Mouse (Mus musculus) embryo, embryonic 10 days (tissue): ENCODE measurements around the gene St8sia1.

Source experiments
- DNase-seq: peaks from one replicate; pipeline ENCODE4 v3.0.0-alpha.2; 2015; ENCODE audit warnings: low spot score

The St8sia1 gene

DNA sequence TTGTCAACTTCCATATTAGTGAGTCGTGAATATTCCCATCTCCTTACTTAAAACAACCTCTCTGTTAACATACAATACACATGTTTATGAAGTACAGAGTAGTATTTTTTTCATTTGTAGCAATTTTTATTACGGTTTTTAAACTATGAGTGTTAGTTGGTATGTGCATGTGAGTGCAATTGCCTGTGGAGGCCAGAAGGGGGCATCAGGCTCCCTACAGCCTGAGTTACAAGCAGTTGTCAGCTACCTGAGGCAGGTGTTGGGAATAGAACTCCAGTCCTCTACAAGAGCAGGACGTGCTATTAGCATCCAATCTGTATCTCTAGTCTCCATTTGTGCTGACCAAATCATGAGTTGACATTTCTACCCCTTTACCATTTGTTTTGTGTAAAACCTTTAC, 19.8 kb downstream of the St8sia1 start:
- no peak for DNase-seq

DNA sequence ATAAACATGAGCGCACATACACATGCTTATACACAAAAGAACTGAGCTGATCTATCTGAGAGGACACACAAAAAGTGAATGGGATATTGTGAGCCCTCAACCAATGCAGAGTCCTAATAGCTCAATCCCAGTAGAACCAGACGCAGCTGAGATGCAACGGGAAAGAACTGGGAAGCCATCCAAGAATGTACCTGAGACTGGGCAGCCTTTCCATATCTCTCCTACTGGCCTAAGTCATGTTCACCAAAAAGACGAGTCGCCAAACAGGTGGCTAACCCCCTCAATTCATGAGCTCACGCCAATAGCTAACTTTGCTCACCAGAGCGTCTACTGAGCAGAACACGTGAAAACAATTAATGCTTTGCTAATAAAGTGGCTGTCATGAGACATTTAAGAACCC, 20.8 kb downstream of the St8sia1 start:
- DNase-seq = no peak

DNA sequence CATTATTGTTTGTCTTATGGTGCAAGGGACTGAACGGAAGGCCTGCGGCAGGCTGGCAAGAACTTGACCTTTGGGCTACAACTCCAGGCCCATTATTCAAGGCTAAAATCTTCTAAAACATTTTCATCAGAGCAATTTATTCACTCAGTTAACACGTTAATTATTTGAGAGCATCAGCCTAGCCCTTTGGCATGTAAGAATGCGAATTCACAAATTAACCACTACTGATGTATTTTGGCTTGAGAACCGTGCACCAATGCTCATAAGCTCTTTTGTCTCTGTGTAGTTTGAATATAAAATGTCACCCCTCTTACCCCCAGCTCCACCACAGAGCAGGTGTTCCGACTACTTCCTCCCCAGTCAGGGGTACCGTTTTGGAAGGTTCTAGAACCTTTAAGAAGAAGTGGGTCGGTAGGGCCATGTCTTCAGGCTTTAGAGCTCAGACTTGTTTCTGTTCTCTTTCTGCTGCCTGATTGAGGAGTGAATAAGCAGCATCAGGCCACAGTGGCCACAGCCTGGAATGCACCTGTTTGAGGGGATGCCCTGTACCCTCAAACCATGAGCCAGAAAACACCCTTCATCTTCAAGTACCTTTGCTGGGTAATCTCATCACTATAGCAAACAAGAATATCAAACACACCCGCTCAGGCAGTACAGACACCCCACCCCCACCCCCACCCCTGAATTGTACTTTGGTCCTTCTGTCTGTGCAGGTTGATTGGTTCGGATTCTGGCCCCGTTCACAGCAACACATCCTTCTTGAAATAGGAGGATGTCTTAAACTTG, 22.5 kb downstream of the St8sia1 start:
- DNase-seq = no peak

DNA sequence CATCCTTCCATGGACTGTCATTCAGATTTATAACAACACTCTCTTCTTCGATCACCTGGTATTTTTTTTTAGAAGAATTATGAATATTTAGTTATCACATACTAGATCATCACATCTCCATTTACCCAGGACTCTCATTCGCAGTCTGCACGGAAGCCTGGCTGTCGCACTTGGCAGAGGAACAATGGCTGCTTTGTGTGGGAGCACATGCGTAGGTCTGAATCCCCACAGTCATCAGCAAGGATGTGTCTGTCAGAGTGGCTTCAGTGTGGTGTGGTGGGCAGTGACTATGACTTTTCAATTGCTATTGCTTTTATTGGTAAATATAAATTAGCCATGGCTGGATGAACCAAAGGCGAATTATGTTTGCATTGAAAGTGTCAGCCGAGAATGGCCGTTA, 23.2 kb downstream of the St8sia1 start:
- DNase-seq = no peak

DNA sequence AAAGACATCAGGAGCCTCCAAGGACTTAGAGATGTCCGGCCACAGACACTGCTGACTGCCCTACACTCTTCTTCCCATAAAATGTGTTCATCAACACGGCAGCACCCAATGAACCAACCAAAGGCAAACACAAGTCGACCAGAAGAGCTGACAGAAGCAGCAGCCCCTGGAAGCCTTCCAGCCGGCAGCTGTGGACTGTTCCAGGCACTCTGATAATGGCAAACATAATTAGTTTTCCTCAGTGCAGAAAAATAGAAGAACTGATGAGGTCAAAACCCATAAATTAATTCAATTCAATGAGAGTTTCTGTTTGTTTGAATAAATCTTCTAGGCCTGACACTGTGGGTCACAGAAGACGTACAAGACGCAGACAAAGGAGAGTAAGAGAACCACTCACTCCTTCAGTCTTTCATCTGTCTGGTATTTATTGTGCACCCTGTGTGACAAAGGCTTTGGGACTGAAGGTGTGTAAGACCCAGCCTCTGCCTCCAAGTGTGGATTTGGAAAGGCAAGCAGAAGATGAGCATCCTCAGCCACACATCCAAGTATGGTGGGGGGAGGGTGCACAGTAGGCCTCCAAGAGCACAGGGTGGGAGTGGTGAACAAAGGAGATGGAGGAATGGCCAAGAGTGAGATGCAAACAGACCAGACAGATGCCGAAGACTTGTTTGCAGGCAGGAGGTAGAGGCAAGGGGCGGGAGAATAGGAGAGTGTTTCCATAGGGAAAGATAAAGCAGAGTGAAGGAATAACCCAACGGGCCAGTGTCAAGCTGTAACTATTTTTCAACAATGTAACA, 25.5 kb downstream of the St8sia1 start:
- DNase-seq = no peak

DNA sequence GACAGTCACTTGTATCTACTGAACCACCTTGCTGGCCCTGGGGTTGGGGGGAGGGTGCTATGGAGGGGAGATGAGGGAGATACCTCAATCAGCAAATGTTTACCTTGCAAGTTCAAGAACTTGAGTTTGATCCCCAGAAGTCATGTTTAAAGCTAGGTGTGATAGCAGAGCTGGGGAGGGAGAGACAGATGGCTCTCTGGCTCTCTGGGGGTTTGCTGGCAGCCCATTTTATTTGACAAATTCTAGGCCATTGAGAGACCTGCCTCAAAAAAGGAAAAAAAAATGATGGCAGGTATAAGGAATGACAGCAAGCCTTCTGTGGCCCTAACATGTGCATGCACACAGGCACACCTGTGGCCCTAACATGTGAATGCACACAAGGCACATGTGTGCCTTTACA, 26.2 kb downstream of the St8sia1 start:
- DNase-seq = no peak

DNA sequence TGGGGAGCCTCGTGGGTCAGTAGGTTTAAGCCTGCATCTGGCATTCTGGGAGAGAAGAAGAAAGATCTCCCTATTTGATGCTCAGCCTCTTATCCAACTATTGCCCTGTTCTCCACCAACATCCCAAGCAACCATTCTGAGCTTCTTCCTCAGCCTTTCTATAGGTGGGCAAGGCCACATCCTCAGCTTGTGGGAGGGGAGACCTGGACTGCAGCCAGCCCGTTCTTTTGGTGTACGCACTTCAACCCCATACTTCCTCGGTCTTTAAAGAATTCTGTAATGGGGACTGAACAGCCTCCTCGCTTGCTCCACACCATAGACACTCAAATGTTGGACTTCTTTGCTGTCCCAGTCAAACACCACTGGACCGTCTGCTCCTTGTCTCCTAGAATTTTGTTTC, 31.7 kb downstream of the St8sia1 start:
- DNase-seq = no peak

DNA sequence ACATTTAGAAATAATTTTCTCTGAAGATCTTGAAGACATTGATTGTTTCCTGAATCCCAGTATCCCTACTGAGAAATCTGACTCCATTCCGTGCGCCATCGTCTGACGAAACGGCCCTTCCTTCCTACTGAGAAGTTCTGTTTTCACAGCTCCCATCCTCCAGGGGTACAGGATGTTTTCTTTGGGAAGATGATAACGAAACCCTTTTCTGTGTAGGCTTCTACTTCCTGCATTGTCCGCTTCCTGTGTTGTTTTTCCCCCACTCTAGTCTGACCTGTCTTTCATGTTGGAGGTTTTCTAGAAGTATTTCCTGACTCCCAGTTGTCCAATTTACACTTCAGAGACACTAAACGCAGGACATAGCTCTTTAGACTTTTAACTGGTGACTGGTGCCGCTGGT, 32.1 kb downstream of the St8sia1 start:
- DNase-seq = peak; percentile 39

DNA sequence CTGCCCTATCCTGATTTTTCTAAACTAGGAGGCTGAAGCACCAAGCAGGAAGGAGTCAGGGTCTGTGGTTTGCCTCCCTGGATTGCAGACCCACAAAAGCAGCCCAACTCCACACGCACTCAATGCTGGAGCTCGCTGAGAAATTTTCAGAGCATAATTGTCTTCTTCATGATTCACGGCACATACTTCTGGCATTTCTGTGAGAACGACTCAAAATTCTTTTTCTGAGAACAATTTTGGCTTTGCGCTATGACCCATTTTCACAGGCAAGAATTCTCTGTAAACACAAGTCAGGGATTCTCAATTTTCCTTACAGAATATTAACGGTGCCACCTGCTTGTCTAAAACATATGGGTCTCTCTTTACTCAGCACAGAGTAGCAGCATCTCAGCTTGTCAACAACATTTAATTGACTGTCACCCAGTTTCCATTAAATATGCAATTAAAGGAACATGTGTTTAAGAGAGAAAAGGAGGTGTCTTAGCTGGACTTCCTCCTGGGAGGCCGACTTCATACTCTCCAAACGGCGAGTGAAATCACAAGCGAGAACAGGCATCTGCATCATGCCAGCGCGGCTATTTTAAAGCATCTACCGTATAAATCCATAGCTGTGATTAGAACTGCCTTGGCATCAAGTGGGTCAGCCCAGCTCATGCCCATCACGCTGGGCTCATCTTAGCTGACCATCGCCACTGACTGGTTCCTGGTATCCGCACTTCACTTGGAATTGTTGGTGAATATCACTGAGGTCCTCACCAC, 35.5 kb downstream of the St8sia1 start:
- no peak for DNase-seq

DNA sequence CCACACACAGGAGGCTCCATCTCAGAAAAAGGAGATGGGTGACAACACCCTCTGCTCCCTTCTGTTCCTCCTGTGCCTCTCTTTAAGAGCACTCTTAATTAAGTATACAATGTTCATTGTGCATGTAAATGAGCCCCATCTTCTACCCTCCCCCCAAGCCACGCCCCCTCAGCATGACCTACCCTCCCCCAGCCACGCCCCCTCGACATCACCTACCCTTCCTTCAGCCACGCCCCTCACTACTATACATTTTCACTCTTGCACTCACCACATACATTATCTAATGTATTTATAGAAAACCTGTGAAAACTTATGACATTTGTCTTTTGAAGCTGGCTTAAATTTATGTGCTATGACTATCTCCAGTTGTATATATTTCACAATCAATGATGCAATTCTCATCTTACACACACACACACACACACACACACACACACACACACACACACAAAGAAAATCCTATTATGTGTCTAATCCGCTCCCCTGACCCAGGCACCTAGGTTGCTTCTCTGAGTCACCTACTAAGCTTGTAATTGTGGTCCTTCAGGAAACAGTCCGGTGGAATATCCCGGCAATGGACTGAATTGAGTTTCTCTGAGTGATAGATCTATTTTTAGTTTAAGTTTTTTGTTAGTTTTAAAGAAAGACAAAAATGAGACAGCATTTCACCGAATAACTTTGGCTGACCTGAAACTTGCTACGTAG, 37.2 kb downstream of the St8sia1 start:
- DNase-seq = no peak

DNA sequence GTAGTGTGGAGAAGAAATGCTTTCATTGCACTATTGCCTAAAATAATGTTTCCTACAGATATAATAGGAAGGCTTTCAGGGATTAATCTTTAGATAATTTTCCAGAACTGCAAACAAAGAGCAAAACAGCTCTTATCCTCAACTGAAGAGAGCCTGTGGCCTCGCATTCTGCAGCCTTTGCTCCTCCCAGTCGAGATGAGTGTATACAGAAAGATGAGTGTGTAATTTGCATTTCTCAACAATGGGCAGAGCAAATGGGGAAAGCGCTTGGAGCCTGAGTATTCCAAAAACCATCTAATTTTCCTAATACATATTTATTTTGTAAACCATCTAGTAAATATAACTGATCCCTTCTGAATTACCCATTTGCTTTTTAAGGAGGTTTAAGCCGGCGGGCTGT, 38.3 kb downstream of the St8sia1 start:
- DNase-seq = no peak

DNA sequence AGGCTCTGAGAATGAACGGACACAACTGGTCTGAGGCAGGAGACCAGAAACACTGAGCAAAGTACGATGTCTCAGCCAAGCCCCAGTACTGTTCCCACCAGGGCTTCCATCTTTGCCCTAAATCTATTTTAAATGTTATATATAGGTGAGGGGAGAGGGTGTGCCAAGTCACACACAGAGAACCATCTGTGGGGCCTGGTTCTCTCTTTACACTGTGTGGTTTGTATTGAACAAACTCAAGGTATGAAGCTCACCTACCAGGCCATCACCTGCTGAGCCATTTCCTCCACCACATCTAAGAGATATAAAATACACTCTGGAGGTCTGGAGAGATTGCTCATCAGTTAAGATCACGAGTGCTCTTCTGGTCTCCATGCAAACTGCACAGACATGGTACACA, 38.9 kb downstream of the St8sia1 start:
- no peak for DNase-seq

DNA sequence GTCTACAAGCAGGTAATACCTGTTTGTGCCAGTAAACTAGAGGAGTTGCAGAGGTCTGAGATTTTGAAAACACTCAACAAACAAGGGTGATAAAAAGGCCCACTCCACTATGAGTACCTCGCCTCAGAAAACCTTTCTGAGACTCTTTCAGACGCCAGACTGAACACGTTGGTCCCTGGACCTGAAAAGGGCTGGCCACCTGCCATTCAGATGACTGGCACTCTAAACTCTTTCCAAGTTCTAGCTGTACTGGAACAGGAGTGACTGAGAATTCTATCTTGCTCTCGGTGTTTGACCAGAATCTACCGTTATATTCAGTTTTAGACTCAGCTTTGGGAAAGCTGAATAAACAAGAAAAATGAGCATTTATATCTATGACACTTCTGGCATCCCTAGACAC, 43.4 kb downstream of the St8sia1 start:
- DNase-seq = no peak

DNA sequence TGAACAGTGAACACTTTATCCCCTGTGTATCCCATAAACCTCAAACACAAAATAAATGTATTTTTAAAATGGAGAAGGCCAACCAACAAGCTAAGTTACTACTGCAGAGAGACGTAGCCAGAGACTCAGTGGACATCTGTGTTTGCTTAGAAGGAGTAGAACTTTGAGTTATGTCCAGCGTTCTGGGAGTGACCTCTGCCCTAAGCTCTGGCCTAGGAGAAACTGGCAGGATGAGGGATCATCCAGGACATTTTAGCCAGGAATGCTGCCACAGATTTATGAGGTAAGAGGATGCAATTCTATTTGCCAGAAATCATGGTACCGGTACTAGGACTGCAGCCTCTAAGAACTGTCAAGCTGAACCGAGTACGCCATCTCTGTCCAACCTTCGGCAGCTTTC, 45.6 kb downstream of the St8sia1 start:
- DNase-seq = peak; percentile 31

DNA sequence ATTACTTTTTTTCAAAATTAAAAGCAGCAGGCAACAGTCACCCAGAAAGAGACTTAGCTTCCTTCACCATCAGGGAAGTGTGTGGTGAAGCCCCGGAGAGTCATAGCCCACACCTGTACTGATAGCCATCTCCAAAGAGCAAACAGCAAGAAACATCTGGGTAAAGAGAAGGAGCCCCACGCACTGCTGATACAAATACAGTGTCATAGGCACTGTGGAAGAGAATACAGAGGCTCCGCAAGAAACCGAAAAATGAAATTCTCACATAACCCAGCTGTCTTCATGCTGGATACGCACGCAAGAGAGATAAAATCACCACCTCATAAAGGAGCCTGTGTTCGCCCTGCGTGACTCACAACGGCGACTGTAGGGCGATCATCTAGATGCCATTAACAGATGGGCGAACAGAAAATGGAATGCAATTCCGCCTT, 46.8 kb downstream of the St8sia1 start:
- DNase-seq = peak; percentile 12

DNA sequence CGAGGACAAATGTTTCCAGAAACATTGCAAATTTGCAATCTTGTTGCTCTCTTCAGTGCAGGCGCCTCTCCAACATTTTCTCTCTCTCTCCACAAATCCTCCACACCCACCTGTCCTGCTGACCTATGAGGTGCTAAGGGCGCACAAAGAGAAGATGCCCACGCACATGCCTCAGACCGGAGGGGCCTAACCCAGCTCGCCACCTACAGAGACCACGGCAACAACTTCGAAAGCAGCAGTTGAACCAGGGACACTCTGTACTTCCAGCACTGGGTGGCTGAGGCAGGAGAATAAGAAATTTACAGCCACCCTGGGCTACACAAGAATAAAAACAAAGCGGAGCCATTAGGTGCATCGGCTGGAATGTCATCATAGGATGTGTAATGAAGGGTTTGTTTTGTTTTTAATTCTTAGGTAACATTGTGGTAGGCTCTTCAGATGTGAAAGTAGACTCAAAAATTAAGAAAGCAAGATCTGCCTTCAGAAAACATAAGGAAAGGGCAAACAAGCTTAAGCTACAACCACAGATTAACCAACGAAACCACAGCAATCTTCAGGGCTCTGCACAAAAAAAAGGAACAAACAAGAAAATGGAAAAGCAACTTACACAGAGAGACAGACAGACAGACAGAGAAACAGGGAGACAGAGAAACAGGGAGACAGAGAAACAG, 47.8 kb downstream of the St8sia1 start:
- DNase-seq = no peak

DNA sequence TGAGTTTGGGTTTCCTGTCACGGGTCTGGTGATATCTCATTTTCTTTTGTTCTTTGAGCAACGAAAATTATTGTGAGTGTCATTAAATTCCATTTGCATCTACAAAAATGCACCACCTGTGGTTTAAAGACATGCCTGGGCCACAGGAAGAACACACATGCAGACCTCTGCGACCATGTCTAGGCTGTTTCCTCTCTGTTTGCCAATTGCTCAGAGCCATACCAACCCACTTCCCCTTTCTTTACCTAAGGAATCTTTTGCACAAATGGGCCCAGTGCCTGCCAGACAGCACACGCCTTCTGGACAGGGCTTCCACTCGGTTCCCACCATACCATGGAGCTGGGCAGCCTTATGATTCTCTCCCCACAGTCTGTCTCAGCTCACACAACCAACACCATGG, 48.8 kb downstream of the St8sia1 start:
- no peak for DNase-seq

DNA sequence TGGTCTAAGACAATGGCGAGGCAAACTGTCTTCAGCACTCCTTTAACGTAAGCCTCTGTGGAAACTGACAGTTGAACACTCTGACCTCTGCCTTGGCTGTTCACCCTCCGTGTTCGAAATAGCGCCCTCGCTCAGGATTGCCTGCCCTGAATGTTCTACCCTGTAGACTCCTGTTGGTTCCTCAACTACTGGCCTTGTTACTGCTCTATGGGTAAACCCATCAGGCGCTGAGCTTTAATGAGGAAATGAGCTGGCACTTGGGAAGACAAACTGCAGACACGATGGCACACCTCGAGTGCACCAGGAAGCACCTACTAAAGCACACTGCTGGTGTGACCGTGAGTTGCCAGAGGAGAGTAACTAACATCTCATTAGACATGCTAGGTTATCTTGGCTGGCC, 49.6 kb downstream of the St8sia1 start:
- DNase-seq = no peak

DNA sequence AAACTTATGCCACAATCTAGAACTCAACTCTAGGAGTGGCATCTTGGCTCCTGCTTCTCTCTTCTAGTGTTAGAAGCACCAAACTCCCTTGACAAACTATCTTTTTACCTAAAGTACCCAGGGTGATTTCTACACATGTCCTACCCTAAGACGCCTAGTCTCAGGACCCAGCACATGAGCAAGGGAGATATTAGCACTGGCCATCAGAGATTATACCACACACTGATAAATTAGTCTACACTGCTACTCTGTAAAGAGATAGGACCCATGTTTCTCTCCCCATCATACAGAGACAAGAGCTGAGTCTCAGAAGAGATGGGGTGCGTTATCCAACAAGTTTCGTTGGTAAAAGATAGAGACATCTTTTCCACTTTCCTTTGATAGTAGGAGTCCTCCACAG, 53.0 kb downstream of the St8sia1 start:
- DNase-seq = no peak

DNA sequence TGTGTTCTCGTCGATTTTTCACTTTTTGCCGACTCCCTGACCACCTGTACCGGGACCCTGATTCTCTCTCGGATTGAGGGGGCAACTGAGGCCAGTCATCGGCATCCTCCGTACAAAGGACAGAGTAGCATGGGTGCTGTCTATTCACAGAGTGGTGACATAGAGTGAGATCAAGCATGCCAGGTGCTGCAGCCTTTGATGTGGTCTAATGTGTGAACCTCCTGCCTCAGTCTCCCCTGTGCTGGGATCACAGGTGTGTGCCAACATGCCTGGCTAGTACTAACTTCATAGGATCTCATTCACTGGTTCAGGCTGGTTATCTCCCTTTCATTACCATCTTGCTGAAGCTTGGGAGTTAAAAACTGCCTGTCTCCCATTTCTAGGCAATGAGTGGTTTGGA, 53.5 kb downstream of the St8sia1 start:
- DNase-seq = no peak

DNA sequence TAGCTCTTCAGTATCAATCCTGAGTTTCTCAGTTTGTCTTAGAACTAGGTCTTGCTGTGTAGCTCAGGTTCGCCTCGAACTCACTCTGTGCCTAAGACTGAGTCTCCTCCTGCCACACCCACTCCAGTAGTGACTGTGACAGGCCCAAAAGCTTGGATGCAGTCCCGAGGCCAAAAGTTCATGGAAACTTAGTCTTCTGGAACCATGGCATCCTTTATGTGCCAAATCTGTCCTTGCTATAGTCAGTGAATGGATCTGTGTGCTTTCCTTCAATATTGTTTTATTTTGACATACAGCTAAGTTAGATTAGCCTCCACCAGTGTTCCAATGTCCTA, 54.5 kb downstream of the St8sia1 start:
- DNase-seq = no peak
